Mouse (Mus musculus) embryonic facial prominence, embryonic 13.5 days (tissue): ENCODE data around the gene Magea8. TPM values are rescaled to one million over a fixed set of nuclear protein-coding genes. Genes with fewer than 3 reads are reported as not detected.
"Not testable (repeated sequence)": the region's sequence is repeated elsewhere in the genome, so short reads cannot be mapped to it uniquely, and the experiment has no call there.

ENCODE experiments used
- ATAC-seq: fragments of 200-750 bp; cut with Nextera tagmentation; 2 replicates; pipeline ENCODE4 v1.8.0; 2017; ENCODE audit warnings: low read depth; ENCODE audit not compliant: insufficient number of reproducible peaks, insufficient read depth, low FRiP score, low TSS enrichment
- H3K27ac ChIP-seq: fragments of 300-500 bp; sonication (generic); 2 replicates; pipeline ENCODE4 v1.5.1; 2015; ENCODE audit warnings: moderate library complexity, mild to moderate bottlenecking, inconsistent platforms
- H3K27me3 ChIP-seq: fragments of 300-500 bp; sonication (generic); 2 replicates; pipeline ENCODE4 v1.6.1; 2015; ENCODE audit warnings: mild to moderate bottlenecking, inconsistent platforms
- H3K36me3 ChIP-seq: fragments of 300-500 bp; sonication (generic); 2 replicates; pipeline ENCODE4 v1.6.1; 2015; ENCODE audit warnings: mild to moderate bottlenecking, inconsistent platforms
- H3K4me1 ChIP-seq: fragments of 300-500 bp; sonication (generic); 2 replicates; pipeline ENCODE4 v1.6.1; 2015; ENCODE audit warnings: inconsistent platforms
- H3K4me2 ChIP-seq: fragments of 300-500 bp; sonication (generic); 2 replicates; pipeline ENCODE4 v1.6.1; 2015; ENCODE audit warnings: moderate library complexity, mild to moderate bottlenecking, inconsistent platforms
- H3K4me3 ChIP-seq: fragments of 300-500 bp; sonication (generic); 2 replicates; pipeline ENCODE4 v1.5.1; 2015; ENCODE audit warnings: mild to moderate bottlenecking, inconsistent platforms
- H3K9ac ChIP-seq: fragments of 300-500 bp; sonication (generic); 2 replicates; pipeline ENCODE4 v1.6.1; 2015; ENCODE audit warnings: mild to moderate bottlenecking, inconsistent platforms
- H3K9me3 ChIP-seq: fragments of 300-500 bp; sonication (generic); 2 replicates; pipeline ENCODE4 v1.6.1; 2016; ENCODE audit warnings: inconsistent platforms
- WGBS: fragments of 180-500 bp; shearing (Covaris S2); methylation state at CpG from one replicate; pipeline ENCODE4 v1.1.7; 2015; ENCODE audit warnings: mixed read lengths; 5-methylcytosine and 5-hydroxymethylcytosine counted together
- polyA plus RNA-seq: library from polyadenylated mRNA; unstranded; fragments of >200 nt; fragmentation: Nextera tagmentation; extraction: Ambion mirVana; gene quantifications from 2 replicates; pipeline ENCODE4 v1.2.1, GENCODE M21; 2015

Gene Magea8
- not detected in 2 replicates for polyA plus RNA-seq

DNA sequence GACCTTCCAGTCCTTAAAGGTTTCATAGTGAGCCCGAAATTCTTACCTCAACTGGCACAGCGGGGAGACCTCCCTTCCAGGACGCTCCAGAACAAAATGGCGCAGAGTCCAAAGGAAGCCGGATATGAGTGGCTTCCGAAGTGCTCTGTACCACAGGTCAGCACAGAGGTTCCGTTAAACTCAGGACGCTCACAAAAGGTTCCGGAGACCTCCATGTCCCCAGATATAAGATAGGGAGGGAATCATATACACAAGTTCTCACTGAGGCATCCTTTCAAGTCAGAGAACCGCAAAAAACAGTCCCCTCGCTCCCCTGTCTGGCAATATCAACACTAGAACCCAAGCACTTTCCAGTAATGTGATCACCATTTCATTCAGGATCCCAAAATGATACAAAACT lies at the start of gene Magea8:
TSS of gene Magea8 (minus strand) at position 101 of the 400 bp plus-strand sequence.
- 84% methylated on average over 11 of the region's 11 CpGs for WGBS
- H3K4me3 ChIP-seq, H3K4me2 ChIP-seq, H3K9me3 ChIP-seq, H3K27ac ChIP-seq, H3K9ac ChIP-seq, H3K36me3 ChIP-seq, ATAC-seq, H3K27me3 ChIP-seq, H3K4me1 ChIP-seq: not testable (repeated sequence)

DNA sequence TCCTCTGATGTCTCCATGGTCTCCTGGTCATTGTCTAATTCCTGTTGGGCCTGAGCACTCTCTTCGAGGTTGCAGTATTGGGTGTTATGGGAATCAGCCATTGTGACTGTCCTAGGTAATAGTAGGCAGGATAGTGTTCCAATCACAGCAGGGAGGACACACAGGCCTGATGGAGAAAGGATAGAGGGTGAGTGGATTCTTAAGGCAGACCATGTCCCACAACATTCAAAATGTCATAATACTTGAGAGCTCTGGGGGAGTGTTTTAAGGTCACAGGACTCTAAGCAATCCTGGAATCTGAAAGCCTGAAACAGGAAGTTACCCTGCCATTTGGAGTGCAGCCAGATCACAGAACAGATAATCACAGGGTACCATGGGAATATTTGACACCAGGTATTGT lies 46.2 kb downstream of the Magea8 start, which contains the start of gene Magea3:
TSS of gene Magea3 (minus strand) at position 101 of the 400 bp plus-strand sequence.
- H3K9ac ChIP-seq, H3K4me1 ChIP-seq, H3K9me3 ChIP-seq, H3K27me3 ChIP-seq, H3K4me2 ChIP-seq, ATAC-seq, H3K4me3 ChIP-seq, H3K27ac ChIP-seq, H3K36me3 ChIP-seq: not testable (repeated sequence)
- WGBS = 38% methylated on average over 1 of the region's 1 CpGs

DNA sequence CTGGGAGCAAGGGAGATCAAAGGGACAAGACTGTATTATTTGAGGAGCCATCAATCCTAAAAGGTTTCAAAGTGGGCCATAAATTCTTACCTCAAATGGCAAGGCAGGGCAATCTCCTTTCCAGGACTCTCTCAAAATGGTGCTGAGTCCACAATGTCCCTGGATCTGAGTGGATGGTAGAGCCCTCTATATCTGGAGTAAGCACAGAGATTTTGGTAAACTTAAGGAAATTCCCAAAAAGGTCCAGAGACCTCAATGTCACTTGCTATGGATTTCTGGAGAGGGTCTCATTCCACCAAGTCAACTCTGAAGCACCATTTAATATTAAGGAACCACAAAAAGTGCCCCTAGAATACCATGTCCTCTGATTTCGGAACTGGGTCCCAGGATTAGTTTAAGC lies 59.8 kb downstream of the Magea8 start, which contains the start of gene Magea6:
TSS of gene Magea6 (minus strand) at position 101 of the 400 bp plus-strand sequence.
- H3K27ac ChIP-seq, H3K4me3 ChIP-seq, H3K4me1 ChIP-seq, H3K9ac ChIP-seq, H3K9me3 ChIP-seq, ATAC-seq, H3K4me2 ChIP-seq, H3K36me3 ChIP-seq, H3K27me3 ChIP-seq: not testable (repeated sequence)
- 63% methylated on average over 1 of the region's 1 CpGs for WGBS

Other genes starting within 250 kb of the Magea8 start
- gene Cldn34b1, start 105.6 kb downstream of the Magea8 start, polyA plus RNA-seq = not detected in 2 replicates
- gene Magea6, start 59.9 kb downstream of the Magea8 start, polyA plus RNA-seq = not detected in 2 replicates
- not detected in 2 replicates for gene Magea3, start 46.3 kb downstream of the Magea8 start, polyA plus RNA-seq
- gene Magea5, start 67.3 kb upstream of the Magea8 start, polyA plus RNA-seq = not detected in 2 replicates
- not detected in 2 replicates for gene Magea1, start 93.9 kb upstream of the Magea8 start, polyA plus RNA-seq
- not detected in 2 replicates for gene Magea2, start 97.8 kb upstream of the Magea8 start, polyA plus RNA-seq
- not detected in 2 replicates for gene Cldn34b2, start 132.6 kb upstream of the Magea8 start, polyA plus RNA-seq
- gene Sat1, start 220.6 kb upstream of the Magea8 start, polyA plus RNA-seq = 114 and 147 TPM in 2 replicates